Mouse (Mus musculus) spleen, adult 10 weeks (tissue): ENCODE measurements around the gene Ttc28. TPM values are rescaled to one million over a fixed set of nuclear protein-coding genes. Genes with fewer than 3 reads are reported as not detected.

Source experiments
- polyA plus RNA-seq: library from polyadenylated mRNA; stranded (reverse); fragments of 350-450 nt; fragmentation: Illumina TruSeq; extraction: RNeasy Lipid Tissue Mini Kit (QIAGEN cat#74804); gene quantifications from one replicate; pipeline ENCODE4 v1.2.3, GENCODE M21; 2015; ENCODE audit warnings: low replicate concordance; ENCODE audit not compliant: insufficient read depth

Gene Ttc28
- polyA plus RNA-seq, result 4.0 TPM

GRCm38 (mm10) chr5:110879584-110880374, at the start of gene Ttc28:
Gene Ttc28, plus strand, starts transcription at chr5:110879803.

GRCm38 (mm10) chr5:110839678-110840365, 39.8 kb upstream of the Ttc28 start, which contains the start of the genes Hscb and Chek2:
Gene Hscb, minus strand, starts transcription at chr5:110839777.
Gene Chek2, plus strand, starts transcription at chr5:110839979.

GRCm38 (mm10) chr5:111330417-111331098, 451.0 kb downstream of the Ttc28 start, which contains the start of gene Pitpnb:
Gene Pitpnb, plus strand, starts transcription at chr5:111330763.

Other genes with a start within 250 kb of the Ttc28 start
- 16.1 TPM for gene Noc4l, start 226.4 kb upstream of the Ttc28 start, polyA plus RNA-seq
- 16.9 TPM for gene Ddx51, start 226.4 kb upstream of the Ttc28 start, polyA plus RNA-seq
- gene Ep400, start 109.1 kb upstream of the Ttc28 start, polyA plus RNA-seq, result 55.1 TPM
- 15.0 TPM for gene Pus1, start 99.1 kb upstream of the Ttc28 start, polyA plus RNA-seq
- 14.0 TPM for gene Ulk1, start 69.7 kb upstream of the Ttc28 start, polyA plus RNA-seq
- 40.0 TPM for gene Hscb, start 40.0 kb upstream of the Ttc28 start, polyA plus RNA-seq
- gene Chek2, start 39.8 kb upstream of the Ttc28 start, polyA plus RNA-seq, result 17.0 TPM